Mouse (Mus musculus) regulatory T cell (primary cell): ENCODE data around the gene Tex19.2.

Experiments used
- in situ Hi-C: fragments of 300-600 bp; cut with MboI, MseI; formaldehyde crosslinking; loops from one replicate; pipeline ENCODE4 v1.15.1; 2025; ENCODE audit warnings: high pct_unique_total_duplicates

Tex19.2 gene

DNA sequence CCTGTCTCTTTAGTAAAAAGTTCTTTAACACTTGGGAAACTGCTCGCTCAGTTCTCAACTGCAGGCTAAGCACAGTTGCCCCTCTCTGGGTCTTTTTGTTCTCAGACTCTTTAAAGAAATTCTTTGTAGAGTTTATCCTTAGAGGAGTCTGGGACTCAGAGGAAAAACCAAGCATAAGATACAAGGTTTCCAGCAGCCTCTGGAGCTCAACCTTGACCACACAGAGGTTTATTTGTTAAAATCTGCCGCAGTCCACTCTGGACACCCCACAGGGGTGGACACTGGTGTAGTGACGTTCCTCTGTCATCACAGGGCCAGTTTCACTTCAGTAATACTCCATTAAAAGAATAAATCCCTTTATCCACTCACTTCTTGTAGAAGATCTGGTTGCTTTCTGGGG is at the start of gene Tex19.2:
Tex19.2 (minus strand) TSS at position 101 of the 400 bp plus-strand sequence.
- in situ Hi-C loops: loop anchor here (5.0 kb wide), 1 partner anchor 51 kb away; no protein-coding TSS in a partner anchor

DNA sequence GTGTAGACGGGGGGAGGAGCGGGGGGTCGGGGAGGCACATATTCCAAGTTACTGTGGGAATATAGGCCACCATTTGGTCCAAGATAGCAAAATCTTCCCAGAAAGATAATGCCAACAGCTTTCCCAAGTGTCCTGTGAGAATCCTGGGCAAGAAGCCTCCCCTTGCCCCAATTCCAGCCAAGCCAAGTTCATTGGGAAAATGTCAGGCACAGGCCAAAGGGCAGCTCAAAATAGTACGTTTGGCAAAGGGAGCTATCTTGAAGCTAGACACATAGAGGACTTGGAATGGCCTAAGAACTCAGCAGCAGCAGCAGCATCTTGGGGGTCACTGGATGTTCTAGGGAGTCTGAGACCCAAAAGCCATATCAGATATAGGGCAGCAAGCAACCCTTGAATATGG is 45.3 kb upstream of the Tex19.2 start:
- in situ Hi-C loops: no loop called here

DNA sequence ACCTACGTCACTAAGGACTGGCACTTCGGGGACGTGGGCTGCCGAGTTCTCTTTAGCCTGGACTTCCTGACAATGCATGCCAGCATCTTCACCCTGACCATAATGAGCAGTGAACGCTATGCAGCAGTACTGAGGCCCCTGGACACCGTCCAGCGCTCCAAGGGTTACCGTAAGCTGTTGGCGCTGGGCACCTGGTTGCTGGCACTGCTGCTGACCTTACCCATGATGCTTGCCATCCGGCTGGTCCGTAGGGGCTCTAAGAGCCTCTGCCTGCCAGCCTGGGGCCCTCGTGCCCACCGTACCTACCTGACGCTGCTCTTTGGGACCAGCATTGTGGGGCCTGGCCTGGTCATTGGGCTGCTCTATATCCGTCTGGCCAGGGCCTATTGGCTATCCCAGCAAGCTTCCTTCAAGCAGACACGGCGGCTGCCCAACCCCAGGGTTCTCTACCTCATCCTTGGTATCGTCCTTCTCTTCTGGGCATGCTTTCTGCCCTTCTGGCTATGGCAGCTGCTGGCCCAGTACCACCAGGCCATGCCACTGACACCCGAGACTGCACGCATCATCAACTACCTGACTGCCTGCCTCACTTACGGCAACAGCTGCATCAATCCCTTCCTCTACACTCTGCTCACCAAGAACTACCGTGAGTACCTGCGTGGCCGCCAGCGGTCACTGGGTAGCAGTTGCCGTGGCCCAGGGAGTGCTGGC is 42.3 kb upstream of the Tex19.2 start:
- in situ Hi-C loops: no loop called here

- in situ Hi-C loops: no loop called here
These were observed 41.5 kb upstream of the Tex19.2 start, which contains the start of gene Uts2r for GRCm38 (mm10) chr11:121159971-121160370. Uts2r (plus strand) TSS chr11:121160271.

- in situ Hi-C loops: no loop called here
These were observed 38.0 kb upstream of the Tex19.2 start for GRCm38 (mm10) chr11:121156411-121156891.

DNA sequence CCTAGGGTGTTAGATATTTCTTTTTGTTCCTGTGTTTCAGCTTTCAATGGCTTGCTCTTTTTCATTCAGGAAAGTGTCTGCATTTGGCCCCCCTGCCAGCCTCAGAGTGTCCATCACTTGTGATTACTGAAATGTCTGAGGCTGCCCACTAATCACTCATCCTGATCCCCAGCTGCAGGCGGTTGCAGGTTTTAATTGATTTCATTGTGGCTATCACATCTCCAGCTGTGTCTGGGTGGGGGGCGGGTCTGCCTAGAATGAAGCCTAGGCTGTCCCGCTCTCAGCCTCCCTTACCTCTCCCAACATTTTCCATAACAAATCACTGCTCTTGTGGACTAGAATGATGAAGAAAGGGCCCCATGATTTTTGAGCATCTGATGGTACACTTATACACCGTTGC is 35.7 kb upstream of the Tex19.2 start:
- in situ Hi-C loops: no loop called here

GRCm38 (mm10) chr11:121148193-121148592 is 29.7 kb upstream of the Tex19.2 start:
- in situ Hi-C loops: no loop called here

DNA sequence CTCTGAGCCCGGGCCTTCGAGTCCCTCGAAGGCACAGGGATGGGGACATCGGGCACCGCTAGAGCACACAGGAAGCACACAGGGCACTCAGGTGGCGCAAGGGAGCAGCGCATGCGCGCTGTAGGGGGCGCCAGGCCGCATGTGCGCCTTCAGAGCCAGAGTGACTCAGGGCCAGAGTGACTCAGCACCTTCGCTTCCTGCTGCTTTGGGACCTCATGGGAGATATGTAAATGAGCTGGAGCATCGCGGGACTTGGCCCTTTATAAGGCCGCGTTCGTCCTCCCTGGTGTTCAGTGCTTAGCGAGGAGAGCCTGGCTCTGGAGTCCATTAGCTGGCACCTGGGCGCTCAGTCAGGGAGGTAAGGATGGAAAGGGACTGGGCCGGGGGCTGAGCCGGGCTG is 27.4 kb upstream of the Tex19.2 start, which contains the start of gene Tex19.1:
Tex19.1 (plus strand) TSS at position 279 of the 400 bp plus-strand sequence.
- in situ Hi-C loops: no loop called here

DNA sequence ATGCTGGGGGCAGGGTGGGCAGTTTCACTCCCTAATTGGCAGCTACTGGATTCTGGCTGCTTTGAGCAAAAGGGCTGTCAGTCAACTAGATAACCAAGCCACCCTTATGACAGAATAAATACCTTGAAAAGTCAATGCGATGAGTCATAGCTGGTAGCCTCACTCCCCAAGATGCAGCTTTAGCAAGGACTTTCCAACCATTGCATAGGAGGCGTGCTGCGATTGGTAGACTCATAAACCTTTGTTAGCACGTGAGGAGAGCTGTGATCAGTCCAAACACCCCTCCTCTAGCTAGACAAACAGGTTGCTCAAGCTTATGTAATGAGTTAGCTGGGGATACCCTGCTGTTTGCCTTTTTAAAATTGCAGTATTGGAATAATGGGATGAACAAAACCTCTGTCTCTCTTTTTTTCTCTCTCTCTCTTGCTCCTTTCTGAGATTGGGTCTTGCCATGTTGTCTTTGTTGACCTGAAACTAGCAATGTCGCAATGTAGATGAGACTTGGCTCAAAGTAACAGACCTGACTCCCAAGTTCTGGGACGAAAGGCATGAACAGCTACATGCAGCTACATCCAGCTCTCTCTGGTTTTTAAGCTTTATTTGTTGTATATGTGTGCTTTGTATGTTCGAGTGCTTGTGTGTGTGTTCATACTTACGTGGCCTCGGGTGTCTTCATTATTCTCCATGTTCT is 25.0 kb upstream of the Tex19.2 start:
- in situ Hi-C loops: no loop called here

GRCm38 (mm10) chr11:121138732-121139131 is 20.3 kb upstream of the Tex19.2 start:
- in situ Hi-C loops: no loop called here

- in situ Hi-C loops: no loop called here
These were observed 19.2 kb upstream of the Tex19.2 start for GRCm38 (mm10) chr11:121137682-121138081.

GRCm38 (mm10) chr11:121134600-121134999 is 16.1 kb upstream of the Tex19.2 start:
- in situ Hi-C loops: no loop called here

- in situ Hi-C loops: no loop called here
These were observed 11.1 kb upstream of the Tex19.2 start for GRCm38 (mm10) chr11:121129616-121130015.

GRCm38 (mm10) chr11:121127441-121127840 is 9.0 kb upstream of the Tex19.2 start:
- in situ Hi-C loops: no loop called here

DNA sequence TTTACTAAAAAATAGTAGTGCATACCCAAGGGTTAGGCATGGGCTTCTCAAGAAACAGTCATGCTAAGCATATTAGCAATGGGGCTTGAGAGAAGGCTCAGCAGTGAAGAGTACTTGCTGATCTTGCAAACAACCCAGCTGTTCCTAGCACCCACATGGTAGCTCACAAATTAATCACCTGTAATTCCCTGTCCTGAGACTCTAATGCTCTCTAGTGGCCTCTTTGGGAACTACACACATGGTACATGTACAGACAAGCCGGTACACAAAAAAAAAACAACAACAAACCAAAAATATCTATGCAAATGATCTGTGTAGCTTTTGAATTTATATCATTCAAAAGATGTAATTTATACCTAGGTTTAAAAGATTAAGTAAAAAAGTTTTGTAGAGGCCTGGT is 7.9 kb upstream of the Tex19.2 start:
- in situ Hi-C loops: no loop called here

- in situ Hi-C loops: no loop called here
These were observed 7.2 kb upstream of the Tex19.2 start for GRCm38 (mm10) chr11:121125522-121126172.

DNA sequence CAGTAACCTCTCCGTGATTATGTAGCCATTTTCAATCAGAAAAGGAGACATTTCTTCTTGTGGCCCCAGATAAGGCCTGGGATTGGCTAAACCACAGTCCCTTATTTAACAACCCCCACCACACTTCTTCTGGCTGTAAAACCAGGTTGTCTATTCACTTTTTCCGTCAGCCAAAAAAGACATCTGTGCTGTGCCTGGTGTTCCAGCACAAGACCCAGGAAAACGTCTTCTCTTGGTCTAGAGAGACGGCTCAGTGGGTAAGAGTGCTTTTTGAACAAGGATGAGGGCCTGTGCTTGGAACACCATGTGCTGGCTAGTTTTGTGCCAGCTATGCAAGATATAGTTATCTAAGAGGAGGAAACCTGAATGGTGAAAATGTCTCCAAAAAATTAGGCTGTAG is 5.0 kb upstream of the Tex19.2 start:
- in situ Hi-C loops: no loop called here

GRCm38 (mm10) chr11:121122024-121122670 is 3.7 kb upstream of the Tex19.2 start:
- in situ Hi-C loops: no loop called here

DNA sequence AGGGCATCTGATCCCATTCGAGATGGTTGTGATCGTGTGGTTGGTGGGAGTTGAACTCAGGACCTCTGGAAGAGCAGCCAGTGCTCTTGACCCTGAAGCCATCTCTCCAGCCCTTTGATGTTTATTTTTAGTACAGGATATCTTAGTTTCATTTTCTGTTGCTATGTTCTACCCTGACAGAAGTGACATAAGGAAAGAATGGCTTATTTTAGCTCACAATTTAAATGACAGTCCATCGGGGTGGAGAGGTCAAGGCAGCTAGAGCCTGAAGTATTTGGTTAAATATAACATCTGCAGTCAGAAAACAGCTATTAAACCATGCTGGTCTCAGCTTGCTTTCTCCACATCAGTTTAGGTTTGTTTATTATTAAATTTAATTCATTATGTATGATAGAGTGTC is 2.7 kb upstream of the Tex19.2 start:
- in situ Hi-C loops: no loop called here

DNA sequence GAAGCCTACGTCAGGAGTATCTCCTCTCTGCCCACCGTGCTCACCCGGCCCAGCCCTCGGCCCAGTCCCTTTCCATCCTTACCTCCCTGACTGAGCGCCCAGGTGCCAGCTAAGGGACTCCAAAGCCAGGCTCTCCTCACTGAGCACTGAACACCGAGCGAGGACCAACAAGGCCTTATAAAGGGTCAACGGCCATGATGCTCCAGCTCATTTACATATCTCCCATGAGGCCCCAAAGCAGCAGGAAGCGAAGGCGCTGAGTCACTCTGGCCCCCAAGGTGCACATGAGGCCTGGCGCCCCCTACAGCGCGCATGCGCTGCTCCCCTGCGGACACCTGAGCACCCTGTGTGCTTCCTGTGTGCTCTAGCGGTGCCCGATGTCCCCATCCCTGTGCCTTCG is 371 bp downstream of the Tex19.2 start:
- in situ Hi-C loops: loop anchor here (5.0 kb wide), 1 partner anchor 51 kb away; no protein-coding TSS in a partner anchor

DNA sequence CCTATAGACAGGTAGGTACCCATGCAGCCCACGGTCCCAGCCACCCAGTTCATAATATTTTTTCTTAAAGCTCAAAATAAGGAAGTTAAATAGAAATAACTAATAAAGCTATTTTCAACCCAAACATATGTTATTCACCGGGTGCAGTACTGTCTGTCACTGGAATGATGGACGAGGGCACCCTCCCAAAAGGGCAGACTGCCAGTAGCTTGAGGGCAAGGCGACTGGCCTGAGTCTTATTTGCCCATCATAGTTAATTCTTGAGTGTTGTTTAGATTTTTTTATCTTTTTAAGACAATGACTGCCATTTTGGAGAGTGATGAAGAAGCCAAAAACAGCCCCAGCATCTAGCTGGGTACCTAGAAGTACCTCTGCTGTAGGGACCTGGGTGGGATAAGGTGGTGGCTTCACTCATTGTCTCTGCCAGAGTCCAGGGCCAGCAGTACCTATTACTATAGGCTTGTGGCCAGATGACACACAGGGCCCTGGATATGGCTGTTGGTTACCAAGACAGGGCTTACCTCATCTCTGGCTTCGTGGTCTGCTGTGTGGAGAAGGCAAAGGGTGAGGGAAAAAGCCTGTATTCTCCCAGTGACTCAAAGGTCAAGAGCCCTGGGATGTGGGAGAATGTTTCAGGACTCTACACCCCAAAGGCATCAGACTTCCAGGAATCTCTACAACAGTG is 6.2 kb downstream of the Tex19.2 start:
- in situ Hi-C loops: no loop called here
